Mouse (Mus musculus): ENCODE measurements at regions not wholly inside any gene's neighbourhood (a gene's known extent, or its start where the extent isn't known, plus 50 kb on each side); places are given as distances from the start of the nearest gene placed in this dataset.

GRCm38 (mm10) chr3:39062415-39062814 lies 175.7 kb downstream of the Fat4 start:
- DNase-seq (ENCODE audit: low read depth): no peak

GRCm38 (mm10) chr3:39065457-39065856 lies 178.7 kb downstream of the Fat4 start:
- no peak for DNase-seq (ENCODE audit: low read depth)

GRCm38 (mm10) chr3:39069011-39069410 lies 182.3 kb downstream of the Fat4 start:
- DNase-seq (ENCODE audit: low read depth): no peak

- DNase-seq (ENCODE audit: low read depth): no peak
These were observed 196.0 kb downstream of the Fat4 start for GRCm38 (mm10) chr3:39082678-39083270.

- no peak for DNase-seq (ENCODE audit: low read depth)
These were observed 202.2 kb downstream of the Fat4 start for GRCm38 (mm10) chr3:39088948-39089347.

GRCm38 (mm10) chr3:39102324-39102723 lies 215.6 kb downstream of the Fat4 start:
- no peak for DNase-seq (ENCODE audit: low read depth)

GRCm38 (mm10) chr3:39109756-39110392 lies 223.1 kb downstream of the Fat4 start:
- DNase-seq (ENCODE audit: low read depth): no peak

GRCm38 (mm10) chr3:39114056-39114455 lies 227.3 kb downstream of the Fat4 start:
- DNase-seq (ENCODE audit: low read depth): no peak

GRCm38 (mm10) chr3:39114826-39115225 lies 228.1 kb downstream of the Fat4 start:
- no peak for DNase-seq (ENCODE audit: low read depth)

- DNase-seq (ENCODE audit: low read depth): no peak
These were observed 228.7 kb downstream of the Fat4 start for GRCm38 (mm10) chr3:39115441-39115840.

- no peak for DNase-seq (ENCODE audit: low read depth)
These were observed 235.5 kb downstream of the Fat4 start for GRCm38 (mm10) chr3:39122250-39122649.

- DNase-seq (ENCODE audit: low read depth): no peak
These were observed 243.8 kb downstream of the Fat4 start for GRCm38 (mm10) chr3:39130532-39130931.

GRCm38 (mm10) chr3:39165006-39165667 lies 278.4 kb downstream of the Fat4 start:
- DNase-seq (ENCODE audit: low read depth): no peak

- DNase-seq (ENCODE audit: low read depth): no peak
These were observed 295.9 kb downstream of the Fat4 start for GRCm38 (mm10) chr3:39182646-39183045.

GRCm38 (mm10) chr3:39195102-39195501 lies 308.4 kb downstream of the Fat4 start:
- DNase-seq (ENCODE audit: low read depth): no peak

- DNase-seq (ENCODE audit: low read depth): no peak
These were observed 315.9 kb downstream of the Fat4 start for GRCm38 (mm10) chr3:39202662-39203061.

GRCm38 (mm10) chr3:39208651-39209050 lies 321.9 kb downstream of the Fat4 start:
- DNase-seq (ENCODE audit: low read depth): no peak

GRCm38 (mm10) chr3:39209382-39210165 lies 322.8 kb downstream of the Fat4 start:
- DNase-seq (ENCODE audit: low read depth): no peak

GRCm38 (mm10) chr3:39211670-39212069 lies 324.9 kb downstream of the Fat4 start:
- no peak for DNase-seq (ENCODE audit: low read depth)

- no peak for DNase-seq (ENCODE audit: low read depth)
These were observed 333.4 kb downstream of the Fat4 start for GRCm38 (mm10) chr3:39220011-39220706.

- no peak for DNase-seq (ENCODE audit: low read depth)
These were observed 333.9 kb downstream of the Fat4 start for GRCm38 (mm10) chr3:39220707-39221034.

GRCm38 (mm10) chr3:39222059-39222458 lies 335.3 kb downstream of the Fat4 start:
- no peak for DNase-seq (ENCODE audit: low read depth)

Data from c-Kit-positive CD71-negative TER-119-negative erythroid progenitor cells, embryonic 14.5 days (primary cell).